Mouse (Mus musculus) bone marrow macrophage, adult 2 months (primary cell): ENCODE measurements around the gene Slc39a11.

Experiments used
- CTCF ChIP-seq: IDR thresholded peaks from 2 replicates; pipeline ENCODE4 v1.5.1; 2012; ENCODE audit warnings: low read depth, mild to moderate bottlenecking, low read length, moderate library complexity
- POLR2A ChIP-seq: IDR thresholded peaks from 2 replicates; pipeline ENCODE4 v1.6.1; 2012; ENCODE audit warnings: mild to moderate bottlenecking, low read depth, low read length, borderline replicate concordance

GRCm38 (mm10) chr11:113382674-113383571 is 267.0 kb downstream of the Slc39a11 start:
- no peak for TF ChIP-seq CTCF
- TF ChIP-seq POLR2A, result no peak
